Comparison of ENCODE assay signal across 10 mouse cellular contexts in genomic region chr11:101855950-101856712, GRCm38 (mm10). TPM values are rescaled to one million over a fixed set of nuclear protein-coding genes. Genes with fewer than 3 reads are reported as not detected.
DNase-seq lines count a peak whose midpoint lies in the region; ATAC-seq and TF ChIP-seq lines count a peak whose summit lies in the region.
"Had no signal": no experiment of that assay in that cellular context is flagged by ENCODE, and none has a peak within 500 bp of the region (broad histone marks: within the 10 kb centered on the region; RNA-seq: fewer than 3 reads in every experiment).

No protein-coding gene starts in this region.

- H3K79me2 ChIP-seq in heart, adult 2 months (replicated peaks; ENCODE audit: control insufficient read depth, insufficient read depth, low read length), result no peaks in the 10 kb centered on the region

- H3K36me3 ChIP-seq in heart, adult 2 months (ENCODE audit: control insufficient read depth, insufficient read depth, low read length), result no peaks in the 10 kb centered on the region
- no peaks in the 10 kb centered on the region for H3K36me3 ChIP-seq in heart, embryonic 10.5 days
- H3K36me3 ChIP-seq in embryonic facial prominence, embryonic 15.5 days, result no peaks in the 10 kb centered on the region
- H3K36me3 ChIP-seq in kidney, adult 2 months (ENCODE audit: control insufficient read depth, insufficient read depth, low read length), result no peaks in the 10 kb centered on the region
- no peaks in the 10 kb centered on the region for H3K36me3 ChIP-seq in midbrain, postnatal 0 days (ENCODE audit: insufficient read depth, low read length)
- H3K36me3 ChIP-seq: liver, embryonic 15.5 days had no signal

- peaks cover 10% of the 10 kb centered on the region for H3K4me1 ChIP-seq in heart, adult 2 months (ENCODE audit: control insufficient read depth, insufficient read depth, low read length)
- H3K4me1 ChIP-seq in heart, embryonic 10.5 days, result peaks cover 18% of the 10 kb centered on the region
- peaks cover 30% of the 10 kb centered on the region for H3K4me1 ChIP-seq in embryonic facial prominence, embryonic 15.5 days
- no peaks in the 10 kb centered on the region for H3K4me1 ChIP-seq in kidney, adult 2 months (ENCODE audit: control insufficient read depth, insufficient read depth, low read length)
- H3K4me1 ChIP-seq in midbrain, postnatal 0 days (ENCODE audit: insufficient read depth, low read length), result no peaks in the 10 kb centered on the region
- H3K4me1 ChIP-seq: liver, embryonic 15.5 days had no signal

- H3K27ac ChIP-seq in heart, adult 2 months, result peak overlapping the region; percentile 51
- no peak overlapping the region for H3K27ac ChIP-seq in heart, embryonic 10.5 days
- H3K27ac ChIP-seq in embryonic facial prominence, embryonic 15.5 days (replicated peaks), result peak overlapping the region; percentile 49; the same call in 1 of the 2 replicates
- no peak overlapping the region for H3K27ac ChIP-seq in kidney, adult 2 months (ENCODE audit: insufficient read depth, low read depth, low read length)
- no peak overlapping the region for H3K27ac ChIP-seq in midbrain, postnatal 0 days (ENCODE audit: low read depth, low read length)
- H3K27ac ChIP-seq: liver, embryonic 15.5 days had no signal

- H3K4me3 ChIP-seq in heart, adult 2 months, result no peak overlapping the region
- H3K4me3 ChIP-seq in heart, embryonic 10.5 days, result no peak overlapping the region
- H3K4me3 ChIP-seq in embryonic facial prominence, embryonic 15.5 days (replicated peaks), result no peak overlapping the region
- H3K4me3 ChIP-seq in kidney, adult 2 months (ENCODE audit: insufficient read depth, low read depth, low read length), result no peak overlapping the region
- H3K4me3 ChIP-seq in midbrain, postnatal 0 days (ENCODE audit: low read depth, low read length), result no peak overlapping the region
- H3K4me3 ChIP-seq: liver, embryonic 15.5 days had no signal

- WGBS in heart, adult 2 months, result 26% methylated on average over 9 of the region's 9 CpGs
- WGBS in heart, embryonic 10.5 days, result 78% methylated on average over 9 of the region's 9 CpGs
- 50% methylated on average over 9 of the region's 9 CpGs for WGBS in embryonic facial prominence, embryonic 15.5 days
- 52% methylated on average over 9 of the region's 9 CpGs for WGBS in kidney, adult 2 months
- 74% methylated on average over 9 of the region's 9 CpGs for whole genome bisulfite sequencing in midbrain, postnatal 0 days

- intact Hi-C loops in heart, adult 2 months (cut with DNase I), result no loop called here
- intact Hi-C loops in left cerebral cortex, postnatal 25 days (cut with DNase I), result no loop called here

- no peak for TF ChIP-seq CTCF in heart, adult 2 months (IDR thresholded peaks at IDR 0.05)
- TF ChIP-seq CTCF in kidney, adult 2 months (conservative IDR thresholded peaks at IDR 0.05; ENCODE audit: insufficient read depth, insufficient read length, low read depth, low read length), result no peak
- no peak for TF ChIP-seq CTCF in midbrain, postnatal 0 days (IDR thresholded peaks at IDR 0.05)

- H3K27me3 ChIP-seq in heart, adult 2 months (ENCODE audit: control insufficient read depth, insufficient read depth, low read length), result no peaks in the 10 kb centered on the region
- no peaks in the 10 kb centered on the region for H3K27me3 ChIP-seq in heart, embryonic 10.5 days (ENCODE audit: insufficient read depth, poor library complexity, severe bottlenecking)
- no peaks in the 10 kb centered on the region for H3K27me3 ChIP-seq in embryonic facial prominence, embryonic 15.5 days
- H3K27me3 ChIP-seq in kidney, adult 2 months (replicated peaks; ENCODE audit: control insufficient read depth, insufficient read depth, low read length), result no peaks in the 10 kb centered on the region
- no peaks in the 10 kb centered on the region for H3K27me3 ChIP-seq in midbrain, postnatal 0 days (ENCODE audit: insufficient read depth, low read length)
- H3K27me3 ChIP-seq: liver, embryonic 15.5 days had no signal

- no peak for TF ChIP-seq POLR2A in heart, adult 2 months (IDR thresholded peaks at IDR 0.05; ENCODE audit: insufficient read depth, low read depth, low read length)
- TF ChIP-seq POLR2A in kidney, adult 2 months (IDR thresholded peaks at IDR 0.05; ENCODE audit: low read depth, low read length), result no peak

- no peak for TF ChIP-seq EP300 in heart, adult 2 months (IDR thresholded peaks at IDR 0.05; ENCODE audit: insufficient read depth, low read depth, low read length)

- H3K9me3 ChIP-seq in heart, embryonic 10.5 days, result no peaks in the 10 kb centered on the region
- no peaks in the 10 kb centered on the region for H3K9me3 ChIP-seq in embryonic facial prominence, embryonic 15.5 days (replicated peaks)
- H3K9me3 ChIP-seq in midbrain, postnatal 0 days (ENCODE audit: low read length), result no peaks in the 10 kb centered on the region
- H3K9me3 ChIP-seq: liver, embryonic 15.5 days had no signal

- peak in 1 of 2 experiments; percentile 63 for DNase-seq in heart, adult 2 months
- DNase-seq in heart, embryonic 10.5 days (ENCODE audit: low spot score), result no peak
- peak; percentile 73 for DNase-seq in kidney, adult 2 months
- peak; percentile 16 for DNase-seq in lung, postnatal 25 days (ENCODE audit: low spot score)
- DNase-seq in left cerebral cortex, postnatal 25 days (ENCODE audit: low spot score in 2 of 2), result no peak
- DNase-seq in midbrain, postnatal 0 days (ENCODE audit: low spot score), result no peak
- no peak for DNase-seq in embryo, embryonic 11 days

- no peak overlapping the region for H3K4me2 ChIP-seq in embryonic facial prominence, embryonic 15.5 days (replicated peaks)
- H3K4me2 ChIP-seq in midbrain, postnatal 0 days (ENCODE audit: low read depth, low read length, poor library complexity, severe bottlenecking), result no peak overlapping the region
- H3K4me2 ChIP-seq: liver, embryonic 15.5 days had no signal

- H3K9ac ChIP-seq in heart, adult 2 months (ENCODE audit: low read depth, low read length), result no peak overlapping the region
- H3K9ac ChIP-seq in embryonic facial prominence, embryonic 15.5 days, result no peak overlapping the region
- H3K9ac ChIP-seq in midbrain, postnatal 0 days (replicated peaks; ENCODE audit: low read length, poor library complexity, severe bottlenecking), result no peak overlapping the region
- H3K9ac ChIP-seq: liver, embryonic 15.5 days had no signal

- no peak for ATAC-seq in embryonic facial prominence, embryonic 15.5 days (ENCODE audit: insufficient number of reproducible peaks, low FRiP score, low TSS enrichment, low read depth)
- no peak for ATAC-seq in midbrain, postnatal 0 days (ENCODE audit: low FRiP score)

RNA-seq across cellular contexts. Expression of gene Meox1, which starts 38.0 kb away (rescaled TPM):
- total RNA-seq in heart, adult 2 months (2021), result 1 to 10 TPM; 5.6 to 7.3 TPM
- 7.2 and 15.1 TPM in 2 replicates for polyA plus RNA-seq in heart, adult 2 months (2012; rRNA removed)
- polyA plus RNA-seq in heart, embryonic 10.5 days (2016; fragmentation: Nextera tagmentation; extraction: Ambion mirVana), result 5.7 and 8.2 TPM in 2 replicates
- polyA plus RNA-seq in embryonic facial prominence, embryonic 15.5 days (2015; fragmentation: Nextera tagmentation; extraction: Ambion mirVana), result 11.1 and 12.3 TPM in 2 replicates
- polyA plus RNA-seq in kidney, adult 2 months (2012; rRNA removed), result 3.5 and 4.8 TPM in 2 replicates
- under 1 TPM; 0.53 to 0.78 TPM for total RNA-seq in left cerebral cortex, postnatal 25 days (2021)
- total RNA-seq in midbrain, postnatal 0 days (2014; rRNA removed), result 0.66 and 1.0 TPM in 2 replicates
- 0.83 and 1.2 TPM in 2 replicates for polyA plus RNA-seq in midbrain, postnatal 0 days (2015; fragmentation: Nextera tagmentation; extraction: Ambion mirVana)
- total RNA-seq: CH12.LX had no signal

Comparison
In these comparisons a context has a peak if more than half of its experiments do, and no peak if none do; other contexts are left out.
1. H3K27ac ChIP-seq: peak in heart, adult 2 months (single experiment) and embryonic facial prominence, embryonic 15.5 days (single experiment); none in heart, embryonic 10.5 days (single experiment), kidney, adult 2 months (single experiment) and midbrain, postnatal 0 days (single experiment).
2. DNase-seq: peak in kidney, adult 2 months (single experiment) and lung, postnatal 25 days (single experiment); none in heart, embryonic 10.5 days (single experiment), left cerebral cortex, postnatal 25 days (0 of 2), midbrain, postnatal 0 days (single experiment) and embryo, embryonic 11 days (single experiment).